ENCODE assay signal across 19 mouse cellular contexts in the genomic region with DNA sequence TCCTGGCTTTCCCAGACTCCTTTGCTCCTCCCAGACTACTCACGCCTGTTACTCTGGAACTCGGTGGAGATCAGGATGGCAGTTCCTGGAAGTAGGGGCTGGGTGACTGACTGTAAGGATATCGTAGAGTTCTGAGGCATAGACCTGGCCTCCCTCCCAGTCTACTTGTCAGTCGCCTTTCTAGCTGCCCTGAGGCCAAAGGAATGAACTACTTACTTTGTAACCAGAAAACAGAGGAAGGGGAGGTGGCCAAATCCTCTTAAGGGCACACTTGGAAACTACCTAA. TPM values are rescaled to one million over a fixed set of nuclear protein-coding genes. Genes with fewer than 3 reads are reported as not detected.
"Had no signal": no experiment of that assay in that cellular context is flagged by ENCODE, and none has a peak within 500 bp of the region (broad histone marks: within the 10 kb centered on the region; RNA-seq: fewer than 3 reads in every experiment).

No protein-coding gene starts in this region.

- H3K4me3 ChIP-seq: kidney, embryonic 15.5 days; limb, embryonic 12.5 days; midbrain, embryonic 10.5 days; myocyte; neural tube, embryonic 15.5 days had no signal

- H3K27ac ChIP-seq: kidney, embryonic 15.5 days; limb, embryonic 12.5 days; midbrain, embryonic 10.5 days; neural tube, embryonic 15.5 days had no signal

- H3K4me1 ChIP-seq: midbrain, embryonic 10.5 days had no signal

- H3K9me3 ChIP-seq: kidney, embryonic 15.5 days; limb, embryonic 12.5 days; midbrain, embryonic 10.5 days; neural tube, embryonic 15.5 days had no signal

- H3K27me3 ChIP-seq: kidney, embryonic 15.5 days; limb, embryonic 12.5 days; neural tube, embryonic 15.5 days had no signal

- DNase-seq: kidney, adult 2 months; kidney, postnatal 14 days; lung, adult 18-20 months; midbrain, embryonic 14.5 days; right cerebral cortex, adult 18-20 months; right cerebral cortex, postnatal 25 days; thymus, adult 18-20 months; thymus, postnatal 14 days had no signal

- H3K4me2 ChIP-seq: kidney, embryonic 15.5 days; limb, embryonic 12.5 days; neural tube, embryonic 15.5 days had no signal

- H3K9ac ChIP-seq: kidney, embryonic 15.5 days; limb, embryonic 12.5 days; neural tube, embryonic 15.5 days had no signal

RNA-seq across cellular contexts. Expression of gene Icam2, which starts 5.4 kb away (rescaled TPM):
- polyA plus RNA-seq: myocyte had no signal

RNA-seq across cellular contexts. Expression of gene Prr29, which starts 28.0 kb away (rescaled TPM):
- total RNA-seq: layer of hippocampus, postnatal 25 days; left cerebral cortex, adult 8-10 months; left cerebral cortex, postnatal 36 days; megakaryocyte, adult 5-6 weeks had no signal
- polyA plus RNA-seq: limb, embryonic 12.5 days; midbrain, embryonic 14.5 days; neural tube, embryonic 11.5 days had no signal

RNA-seq across cellular contexts. Expression of gene Scn4a, which starts 40.2 kb away (rescaled TPM):
- total RNA-seq: left cerebral cortex, postnatal 36 days had no signal
- polyA plus RNA-seq: intestine, embryonic 16.5 days; midbrain, embryonic 14.5 days had no signal
